Mouse (Mus musculus): ENCODE data around the gene Pomgnt2.

Pomgnt2 gene

DNA sequence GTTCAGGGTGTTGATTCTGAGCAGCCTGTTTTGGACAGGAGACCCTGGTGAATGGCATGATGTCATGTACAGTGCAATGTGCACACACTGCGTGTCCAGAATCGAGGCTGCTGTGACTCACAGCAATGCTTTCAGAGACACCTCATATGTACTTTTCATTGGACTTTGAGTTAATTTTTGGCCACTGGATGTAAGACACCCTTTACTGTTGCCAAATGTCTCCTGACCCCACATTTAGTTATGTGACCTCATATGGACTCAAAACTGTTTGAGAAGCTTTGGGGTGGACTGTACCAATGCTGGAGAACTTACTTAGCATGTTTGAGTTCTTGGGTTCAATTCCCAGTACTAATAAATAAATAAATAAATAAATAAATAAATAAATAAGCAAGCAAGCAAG lies 13.8 kb upstream of the Pomgnt2 start:
- no peak for DNase-seq

DNA sequence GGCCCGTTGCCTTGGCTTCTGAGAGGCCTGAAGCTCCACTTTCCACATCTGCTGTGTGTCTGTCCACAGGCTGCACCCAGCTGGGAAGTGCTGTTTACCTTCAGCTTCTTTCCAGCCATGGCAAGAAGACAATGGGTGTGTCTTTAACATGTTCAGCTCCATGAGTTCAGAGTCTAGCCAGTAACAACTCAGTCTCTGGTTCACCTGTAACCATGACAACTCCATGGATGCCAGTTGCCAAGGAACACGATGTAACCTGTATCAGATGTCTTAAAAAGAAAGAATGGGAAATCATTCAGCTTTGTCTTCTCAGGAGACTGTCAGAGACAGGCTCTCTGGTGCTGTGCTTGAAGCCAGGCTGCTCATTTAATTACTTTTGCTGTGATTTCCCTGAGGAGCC lies 12.0 kb upstream of the Pomgnt2 start:
- DNase-seq = no peak

DNA sequence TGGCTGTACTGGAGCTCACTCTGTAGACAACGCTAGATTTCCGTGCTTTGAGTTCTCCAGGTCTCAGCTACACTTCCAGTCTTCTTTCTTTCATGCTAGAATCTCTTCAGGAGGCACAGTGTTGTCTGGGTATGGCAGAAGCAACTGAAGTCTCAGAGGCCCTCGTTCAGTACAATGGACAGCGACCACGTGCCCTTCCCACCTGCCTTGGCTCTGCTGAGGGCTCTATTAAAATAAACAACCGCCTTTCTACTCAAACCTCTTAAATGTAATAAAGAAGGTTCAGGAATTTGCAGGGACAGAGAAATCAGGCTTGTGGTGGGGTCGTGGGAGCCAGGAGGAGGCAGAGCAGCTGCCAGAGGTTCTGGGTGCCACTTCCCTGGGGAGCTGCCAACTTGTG lies 9.7 kb upstream of the Pomgnt2 start:
- DNase-seq = peak in 1 of 2 experiments; percentile 80

DNA sequence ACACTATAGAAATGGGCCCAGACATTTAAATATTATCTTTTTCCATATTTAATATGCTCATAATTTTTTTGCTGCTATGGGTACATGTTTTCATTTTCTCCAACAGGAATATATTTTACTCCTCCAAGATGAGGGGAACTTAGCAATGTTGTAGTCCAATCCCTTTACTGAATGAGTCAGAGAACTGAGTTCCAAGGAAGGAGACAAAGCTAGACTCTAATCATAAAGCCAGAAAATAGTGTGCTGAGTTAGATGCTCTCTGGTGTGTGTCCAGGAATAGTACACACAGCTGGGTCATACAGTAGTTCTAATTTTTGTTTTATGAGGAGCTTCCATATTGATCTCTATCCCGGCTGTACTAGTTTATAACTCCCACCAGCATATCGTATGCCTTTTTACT lies 9.3 kb upstream of the Pomgnt2 start:
- no peak for DNase-seq

DNA sequence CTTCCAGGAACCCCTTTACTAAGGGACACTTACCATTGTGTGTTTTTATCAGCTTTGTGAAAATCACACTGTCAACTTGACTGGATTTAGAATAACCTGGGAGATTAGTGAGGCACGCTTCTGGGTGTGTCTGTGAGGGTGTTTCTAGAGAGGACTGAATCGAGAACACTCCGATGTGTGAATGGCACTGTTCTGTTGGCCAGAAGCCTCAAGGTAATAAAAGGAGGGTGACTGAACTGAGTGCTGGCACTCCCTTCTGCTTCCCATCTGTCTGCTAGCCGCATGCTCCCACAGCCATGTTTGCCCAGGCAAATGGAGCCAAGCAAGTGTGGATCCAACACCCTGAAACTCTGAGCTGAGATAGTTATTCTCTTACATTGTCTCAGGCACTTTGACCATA lies 1.1 kb upstream of the Pomgnt2 start:
- DNase-seq = no peak

DNA sequence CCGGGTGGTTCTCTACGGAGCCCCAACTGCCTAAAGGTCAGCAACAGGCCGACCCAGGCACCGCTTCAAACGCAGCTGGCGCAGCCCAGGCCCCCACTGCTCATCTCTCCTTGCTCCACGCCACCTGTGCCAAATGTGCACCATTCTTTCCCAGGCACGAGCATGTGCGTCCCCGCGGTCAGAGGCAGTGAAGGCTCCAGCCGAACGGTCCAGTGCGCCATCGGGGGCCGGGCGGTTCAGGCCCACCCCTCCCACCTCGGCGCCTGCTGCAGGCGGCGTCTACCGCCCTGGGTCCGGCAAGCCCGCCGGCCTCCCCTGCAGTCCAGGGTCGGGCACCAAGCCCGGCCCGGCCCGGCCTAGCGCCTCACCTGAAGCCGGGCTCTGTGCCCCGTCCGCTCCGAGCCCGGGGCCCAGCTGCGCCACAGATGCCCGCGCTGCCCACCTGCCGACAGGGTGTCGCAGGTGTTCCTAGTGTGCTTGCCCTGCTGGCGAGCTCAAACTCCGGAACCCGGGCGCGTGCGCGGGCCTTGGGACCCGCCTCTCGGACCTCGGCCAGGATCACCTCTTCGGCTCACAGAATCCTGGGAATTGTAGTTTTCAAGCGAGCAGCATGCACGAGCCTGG lies 1.3 kb downstream of the Pomgnt2 start:
- peak; percentile 93 to 95 for DNase-seq

DNA sequence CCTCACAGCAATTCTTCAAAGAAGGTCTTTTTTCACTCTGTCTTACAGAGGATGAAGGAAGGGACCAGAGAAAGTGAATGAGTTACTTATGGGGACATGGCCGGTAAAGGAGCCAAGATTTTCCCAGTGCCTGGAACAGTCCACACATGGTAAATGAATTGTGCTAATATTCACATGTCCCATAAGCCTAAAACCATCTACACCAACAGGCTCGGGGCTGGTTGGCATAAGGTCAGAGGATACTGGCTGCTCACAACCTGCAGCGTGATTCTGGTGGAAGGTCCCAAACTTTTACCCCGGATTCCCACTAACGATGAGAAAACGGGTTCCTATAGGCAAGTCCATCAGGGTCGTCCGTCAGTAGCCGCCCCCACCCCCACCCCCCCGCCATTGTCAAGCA lies 1.8 kb downstream of the Pomgnt2 start:
- no peak for DNase-seq

DNA sequence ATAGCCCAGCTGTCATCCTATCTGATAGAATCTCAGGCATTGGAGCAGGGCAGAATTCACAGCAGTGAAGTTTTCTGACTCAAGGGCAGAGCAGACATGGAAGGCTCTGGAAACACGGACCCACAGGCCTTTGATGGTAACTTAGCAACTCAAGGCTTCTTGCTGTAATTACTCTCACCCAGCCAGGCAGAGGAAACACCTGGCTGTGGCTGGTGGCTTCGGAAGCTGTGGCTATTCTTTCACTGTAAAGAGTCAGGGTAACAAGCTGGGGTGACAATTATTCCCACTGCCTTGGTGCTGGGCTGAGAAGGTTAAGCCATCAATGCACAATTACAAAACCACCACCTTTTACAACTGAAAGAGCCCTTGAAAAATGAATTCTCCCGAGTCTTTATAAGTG lies 3.9 kb downstream of the Pomgnt2 start:
- DNase-seq = no peak

DNA sequence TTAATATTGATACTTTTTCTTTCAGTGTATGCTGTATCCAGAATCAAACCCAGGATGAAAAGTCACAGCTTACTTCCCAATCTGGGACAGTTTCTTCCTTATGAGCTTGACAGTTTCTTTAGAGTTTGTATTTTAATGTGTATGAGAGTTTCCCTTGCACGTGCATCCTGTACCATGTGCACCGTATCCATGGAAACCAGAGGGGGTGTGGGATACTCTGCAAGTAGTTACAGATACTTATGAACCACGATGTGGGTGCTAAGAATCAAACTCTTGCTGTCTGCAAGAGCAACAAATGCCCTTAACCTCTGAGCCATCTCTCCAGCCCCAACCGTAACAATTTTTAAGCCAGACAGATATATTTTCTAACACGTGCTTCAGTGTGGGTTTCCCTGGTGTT lies 5.9 kb downstream of the Pomgnt2 start:
- no peak for DNase-seq

DNA sequence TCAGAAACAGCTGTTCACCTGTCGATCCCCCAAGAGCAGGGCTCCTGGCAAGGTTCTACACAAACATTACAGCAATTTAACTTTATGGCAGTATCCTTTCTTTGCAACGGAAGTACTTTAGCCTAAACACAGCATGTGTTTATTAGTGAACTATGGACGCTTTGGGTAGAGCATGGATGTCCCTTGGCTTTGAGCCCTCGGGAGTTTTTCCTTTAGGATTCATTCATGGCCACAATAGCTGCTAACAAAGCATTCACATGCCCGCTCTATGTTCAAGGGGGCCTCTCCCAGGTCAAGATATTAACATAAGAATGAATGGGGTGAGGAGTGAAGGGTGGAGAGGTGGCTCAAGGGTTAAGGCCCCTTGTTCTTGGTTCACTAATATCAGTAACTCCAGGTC lies 7.4 kb downstream of the Pomgnt2 start:
- no peak for DNase-seq

DNA sequence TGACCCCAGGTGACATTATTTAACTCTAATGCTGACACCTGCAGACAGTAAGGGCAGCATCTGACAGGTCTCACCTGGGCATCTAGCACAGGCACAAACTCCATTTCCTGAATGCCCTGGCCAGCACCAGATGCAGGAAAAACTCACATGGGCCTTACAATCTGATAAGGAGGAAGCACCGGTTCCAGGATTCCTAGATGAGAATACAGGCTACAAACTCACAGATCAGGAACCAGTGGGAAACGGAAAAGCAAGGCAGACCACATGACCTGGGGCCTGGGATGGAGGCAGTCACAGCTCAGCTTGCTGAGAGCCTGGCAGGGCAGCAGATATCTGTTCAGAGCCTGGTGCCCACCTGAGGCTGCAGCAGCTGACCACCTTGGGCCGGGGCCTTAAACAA lies 8.0 kb downstream of the Pomgnt2 start:
- no peak for DNase-seq

DNA sequence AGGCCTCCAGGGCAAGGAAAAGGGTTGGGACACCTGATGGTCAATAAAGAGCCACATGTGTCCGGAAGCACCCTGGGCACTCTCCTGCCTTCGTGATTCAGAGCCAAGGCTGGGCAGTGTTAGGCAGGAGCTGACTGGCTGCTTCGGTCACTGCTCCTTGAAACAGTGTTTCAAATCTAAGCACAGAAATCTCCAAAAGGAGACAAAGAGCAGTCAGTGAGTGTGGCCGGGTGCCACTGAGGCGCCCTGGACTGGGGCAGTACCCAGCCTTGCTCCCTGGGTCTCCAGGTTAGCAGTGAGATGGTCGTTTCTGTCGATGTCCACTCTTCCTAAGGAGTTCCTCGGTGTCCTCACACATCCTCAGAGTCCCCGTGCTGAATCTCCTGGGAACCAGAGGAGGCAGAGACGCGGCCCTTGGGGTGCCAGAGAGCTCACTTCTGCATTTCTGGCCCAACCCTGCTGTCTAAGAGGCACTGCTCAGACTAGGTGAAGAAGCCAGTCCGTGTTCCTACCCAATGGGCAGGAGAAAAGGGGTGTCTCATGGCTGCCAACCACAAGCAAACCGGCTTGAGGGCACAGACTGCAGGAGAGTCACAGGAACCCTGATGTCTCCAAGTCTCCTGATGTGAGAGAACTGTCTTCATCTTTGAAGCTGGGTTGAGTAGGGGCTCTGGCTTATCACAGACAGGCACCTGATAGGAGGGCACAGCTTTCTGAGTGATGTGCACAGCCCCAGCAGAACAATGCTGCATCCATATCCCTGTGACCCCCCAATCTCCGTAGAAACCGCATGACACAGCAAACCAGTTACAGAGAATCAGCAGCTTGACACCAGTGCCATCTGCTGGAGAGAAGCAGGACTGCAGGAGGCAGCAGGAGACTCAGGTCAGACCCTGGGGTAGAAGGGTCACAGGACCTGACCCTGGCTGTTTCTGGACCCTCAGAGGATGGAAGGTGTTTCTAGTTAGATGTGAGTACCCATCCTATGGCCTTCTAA lies 12.1 kb downstream of the Pomgnt2 start:
- peak; percentile 56 to 84 for DNase-seq

DNA sequence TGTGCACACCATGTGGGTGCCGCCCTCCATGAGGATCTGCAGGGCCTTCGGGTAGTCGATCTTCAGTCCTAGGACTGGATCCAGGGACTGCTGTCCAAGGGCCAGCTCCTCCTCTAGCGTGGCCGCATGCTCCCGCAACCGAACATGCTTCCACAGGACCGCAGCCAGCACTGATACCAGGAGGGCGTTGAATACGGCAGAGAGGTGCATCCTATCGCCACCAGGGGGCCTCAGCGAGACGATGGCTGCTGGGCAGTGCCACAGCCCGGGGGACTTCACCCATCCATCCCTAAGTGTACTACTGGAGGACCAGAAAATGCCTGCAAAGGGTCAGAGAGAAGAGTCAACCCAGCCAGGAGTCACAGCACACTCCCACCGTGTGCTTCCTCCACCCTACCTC lies 13.4 kb downstream of the Pomgnt2 start:
- peak; percentile 62 to 92 for DNase-seq

DNA sequence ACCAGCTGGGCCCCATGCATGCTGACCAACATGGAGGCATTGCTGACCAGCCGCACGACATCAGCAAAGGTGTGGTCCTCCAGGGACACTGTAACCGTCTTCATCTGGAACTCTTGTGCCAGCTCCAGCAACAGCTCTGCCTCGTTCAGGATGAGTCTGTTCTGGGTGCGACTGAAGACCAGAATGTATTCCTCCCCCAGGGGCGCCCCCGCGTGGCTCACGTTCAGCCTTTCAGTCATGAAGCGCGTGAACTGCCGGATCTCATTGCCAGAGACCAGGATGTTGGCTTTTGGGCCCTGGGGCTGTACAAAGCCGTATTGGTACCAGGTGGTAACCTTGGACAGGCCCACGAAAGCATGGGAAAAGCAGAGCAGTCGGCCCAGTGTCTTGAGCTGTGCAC lies 14.2 kb downstream of the Pomgnt2 start:
- no peak for DNase-seq

DNA sequence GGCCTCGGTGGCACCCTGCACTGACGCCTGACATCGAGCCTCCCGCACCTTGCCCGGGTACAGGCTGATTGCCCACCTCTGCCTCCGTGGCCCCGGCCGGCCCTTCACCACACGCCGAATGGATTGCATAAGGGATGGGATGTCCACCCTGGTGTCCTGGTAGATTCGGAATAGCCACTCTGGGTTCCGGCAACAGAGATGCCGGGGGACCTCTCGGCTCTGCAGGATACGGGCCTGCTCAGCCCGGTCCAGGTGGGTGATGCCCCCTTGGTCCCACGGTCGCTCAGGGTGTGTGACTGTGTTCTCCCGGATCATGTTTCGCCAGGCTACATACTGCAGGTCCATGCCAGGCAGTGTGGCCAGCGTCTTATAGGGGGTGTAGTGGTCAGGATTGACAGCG lies 14.7 kb downstream of the Pomgnt2 start:
- no peak for DNase-seq

DNA sequence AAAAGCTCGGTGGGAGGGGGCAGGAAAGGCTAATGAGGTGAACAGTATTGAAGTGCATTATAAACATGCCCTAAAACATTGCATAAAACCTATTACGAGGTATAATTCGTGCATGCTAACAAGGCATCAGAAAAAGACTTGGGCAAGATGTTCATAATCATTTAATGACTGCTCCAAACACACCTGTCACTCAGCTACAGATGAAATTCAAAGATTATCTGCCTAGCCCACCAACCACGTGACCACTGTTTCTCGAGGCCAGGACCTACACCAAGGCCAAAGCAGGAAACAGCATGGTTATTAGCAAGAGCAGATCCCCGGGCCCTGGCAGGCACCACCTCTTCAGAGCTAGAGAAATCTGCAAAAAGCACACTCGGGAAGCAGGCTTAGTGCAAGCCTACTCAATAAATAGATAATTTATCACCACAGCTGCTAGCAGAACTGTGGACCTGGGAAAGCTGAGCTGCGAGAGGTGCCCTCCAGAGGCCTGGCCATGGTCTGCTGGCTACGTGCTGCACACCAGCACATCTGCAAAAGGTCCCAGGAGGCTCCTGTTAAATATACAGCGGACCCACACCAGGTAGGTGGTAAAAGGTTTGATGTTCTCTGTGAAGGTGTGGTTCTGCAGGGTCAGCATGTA lies 15.3 kb downstream of the Pomgnt2 start:
- DNase-seq = no peak

DNA sequence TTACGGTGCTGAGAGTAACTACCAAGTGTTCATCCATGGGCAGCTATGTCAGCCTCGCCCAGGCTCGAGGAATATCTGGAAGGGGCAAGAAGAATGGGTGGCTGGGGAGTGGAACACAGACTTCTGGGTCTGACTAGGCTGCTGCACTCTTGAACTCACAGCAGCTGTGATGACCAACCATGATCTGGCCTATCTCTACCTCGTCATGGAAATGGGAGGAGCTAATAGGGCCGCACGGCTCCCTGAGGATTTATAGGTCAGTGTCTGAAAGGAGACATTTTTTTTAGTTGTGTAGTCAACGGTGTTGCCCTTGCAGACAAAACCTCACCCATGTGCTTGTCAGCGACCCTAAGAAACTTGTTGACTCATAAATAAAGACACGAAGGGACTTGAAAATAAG lies 15.9 kb downstream of the Pomgnt2 start:
- no peak for DNase-seq

DNA sequence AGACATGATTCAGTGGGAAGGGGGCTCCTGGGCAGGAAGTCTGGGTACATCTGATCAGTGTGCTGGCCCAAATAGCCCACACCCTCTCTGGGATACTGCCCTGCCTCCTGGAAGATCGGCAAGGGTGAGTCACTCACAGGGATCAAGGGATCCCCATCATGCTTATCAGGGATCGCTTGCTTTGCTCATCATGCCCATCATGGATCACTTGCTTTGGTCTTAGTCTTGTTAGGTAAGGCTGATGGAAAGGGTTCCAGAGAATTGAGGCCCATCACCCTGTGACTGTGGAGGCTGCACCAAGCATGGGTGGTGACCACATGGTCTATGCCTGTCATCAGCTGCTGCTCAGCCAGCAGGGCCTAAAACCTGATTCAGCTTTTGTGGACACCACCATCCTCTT lies 21.6 kb downstream of the Pomgnt2 start:
- DNase-seq = no peak

DNA sequence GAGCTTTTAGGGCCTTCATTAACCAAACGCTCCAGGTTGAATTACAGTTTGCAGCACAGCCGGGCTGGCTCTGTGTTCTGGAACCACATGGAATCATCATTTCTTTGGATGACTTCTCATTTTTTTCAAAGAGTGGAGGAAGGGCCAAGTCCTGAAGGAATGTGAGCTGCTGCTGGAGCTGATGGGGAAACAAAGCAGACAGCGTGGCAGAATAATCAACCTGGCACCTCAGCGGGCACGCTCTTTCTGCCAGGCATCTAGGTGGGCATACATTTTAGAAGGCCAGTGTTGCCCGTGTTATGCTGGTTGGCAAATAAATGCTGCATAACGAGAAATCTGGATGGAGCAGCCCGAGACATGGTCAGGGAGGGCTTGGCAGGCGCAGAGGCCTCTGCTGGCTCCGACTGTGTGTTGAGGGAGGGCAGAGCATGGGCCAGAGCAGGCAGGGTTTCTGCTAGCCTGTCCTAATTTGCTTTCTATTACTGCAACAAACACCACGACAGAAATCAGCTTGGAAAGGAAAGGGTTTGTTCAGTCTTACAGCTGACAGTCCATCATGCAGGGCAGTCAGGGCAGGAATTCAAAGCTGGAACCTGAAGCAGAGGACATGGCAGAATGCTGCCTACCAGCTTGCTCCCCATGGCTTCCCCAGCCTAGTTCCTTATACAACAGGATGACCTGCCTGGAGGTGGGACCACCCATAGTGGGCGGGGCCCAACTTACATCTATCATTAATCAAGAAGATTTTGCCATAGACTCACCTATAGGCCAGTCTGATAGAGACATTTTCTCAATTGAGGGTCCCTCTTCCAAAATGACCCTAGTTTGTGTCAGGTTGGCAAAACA lies 22.5 kb downstream of the Pomgnt2 start:
- DNase-seq = no peak

DNA sequence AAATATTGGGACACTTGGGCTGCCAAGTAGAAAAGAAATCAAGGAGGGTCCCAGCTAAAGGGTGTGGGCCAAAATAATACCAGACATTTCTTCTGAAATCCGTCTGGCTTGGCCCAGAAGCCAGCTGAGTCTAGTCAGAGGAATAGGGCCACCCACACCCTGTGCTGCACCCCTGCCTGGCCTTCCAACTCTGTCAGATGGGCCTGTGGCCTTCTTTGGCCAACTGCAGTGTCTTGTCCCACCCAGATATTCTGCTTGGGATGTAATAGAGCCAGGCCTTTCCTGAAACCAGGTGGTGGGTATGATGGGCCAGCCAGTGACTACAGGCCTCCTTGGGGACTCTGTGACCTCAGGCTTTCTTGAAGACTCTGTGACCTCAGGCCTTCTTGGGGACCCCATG lies 23.7 kb downstream of the Pomgnt2 start:
- no peak for DNase-seq

DNA sequence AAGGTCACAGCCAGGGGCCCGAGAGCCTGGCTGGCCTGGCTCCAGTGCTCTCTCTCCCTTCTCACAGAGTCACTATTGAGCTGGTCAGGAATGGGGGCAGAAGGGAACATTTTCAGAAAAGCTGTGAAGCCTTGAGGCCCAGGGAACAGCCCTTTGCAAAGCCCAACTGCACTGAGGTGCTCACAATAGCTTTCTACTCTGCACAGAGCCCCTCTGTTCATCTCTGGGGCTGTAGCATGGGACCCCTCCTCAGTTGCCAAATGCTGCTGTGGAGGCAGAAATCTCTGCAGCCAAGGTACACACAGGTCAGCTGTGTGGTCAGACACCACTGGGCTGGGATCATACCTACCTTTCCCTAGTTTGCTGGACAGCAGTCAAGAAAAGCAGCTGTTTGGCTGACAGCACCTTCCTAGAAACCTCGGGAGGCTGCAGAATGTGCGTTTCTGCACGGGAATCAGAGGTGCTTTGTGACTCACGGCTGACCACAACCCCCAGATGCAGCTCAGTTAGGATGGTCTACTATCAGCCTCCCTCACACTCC lies 27.0 kb downstream of the Pomgnt2 start:
- DNase-seq = no peak

DNA sequence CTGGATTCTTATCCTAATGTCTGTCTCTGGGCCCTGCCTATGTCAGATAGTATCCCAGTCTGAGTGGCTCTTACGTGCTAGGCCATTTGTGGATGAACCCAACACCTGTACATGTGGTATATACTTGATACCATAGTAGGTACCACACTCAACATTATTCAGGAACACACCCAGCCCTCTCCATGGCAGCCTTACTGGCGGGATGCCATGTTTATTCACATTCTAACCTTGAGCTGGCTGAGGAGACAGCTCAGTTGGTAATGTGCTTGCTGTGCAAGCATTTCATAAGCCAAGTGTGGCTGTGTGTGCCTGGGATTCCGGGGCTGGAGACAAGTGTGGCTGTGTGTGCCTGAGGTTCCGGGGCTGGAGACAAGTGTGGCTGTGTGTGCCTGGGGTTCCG lies 28.7 kb downstream of the Pomgnt2 start:
- peak in 1 of 2 experiments; percentile 24 for DNase-seq

DNA sequence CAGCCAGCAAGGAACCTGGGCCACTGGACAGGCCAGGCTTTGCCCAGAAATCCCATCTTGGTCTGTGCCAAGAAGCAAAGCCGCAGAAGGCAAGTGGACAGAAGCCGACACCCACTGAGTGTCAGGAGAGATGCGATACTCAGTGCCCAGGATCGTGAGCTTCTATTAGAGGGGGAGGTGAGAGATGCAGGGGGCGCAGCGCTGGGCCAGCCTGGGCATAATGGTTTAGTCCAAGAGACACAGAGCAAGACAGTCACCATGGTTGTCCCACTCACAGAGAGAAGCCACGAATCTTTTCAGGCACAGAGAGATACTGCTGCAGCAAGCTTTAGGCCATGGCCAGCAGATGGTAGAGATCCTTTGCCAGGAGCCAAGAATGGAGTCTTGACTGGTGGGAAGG lies 32.0 kb downstream of the Pomgnt2 start:
- DNase-seq = no peak

Measured in kidney, postnatal 36 days (tissue).